Mouse (Mus musculus): Measurements from ENCODE around the gene Stam2.

The Stam2 gene

DNA sequence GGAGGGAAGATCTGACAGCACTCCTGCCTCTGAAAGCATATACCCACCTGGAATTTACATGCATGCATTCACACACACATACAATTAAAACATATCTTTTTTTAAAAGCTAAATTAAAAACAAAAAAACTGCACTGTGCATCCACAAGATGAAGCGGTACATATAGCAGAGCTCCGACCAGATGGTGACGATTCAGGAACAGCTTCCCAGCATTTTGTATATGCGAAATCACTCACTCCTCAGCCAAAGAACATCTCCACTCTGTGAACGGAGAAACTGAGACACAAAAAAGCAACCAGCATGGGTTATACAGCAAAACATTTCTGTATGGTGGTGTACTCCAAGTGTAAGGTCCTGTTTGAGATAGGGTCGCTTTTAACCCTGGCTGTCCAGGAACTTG is 11.2 kb downstream of the Stam2 start:
- no peak for DNase-seq (ENCODE audit: low read depth in 2 of 2, low spot score in 2 of 2)

DNA sequence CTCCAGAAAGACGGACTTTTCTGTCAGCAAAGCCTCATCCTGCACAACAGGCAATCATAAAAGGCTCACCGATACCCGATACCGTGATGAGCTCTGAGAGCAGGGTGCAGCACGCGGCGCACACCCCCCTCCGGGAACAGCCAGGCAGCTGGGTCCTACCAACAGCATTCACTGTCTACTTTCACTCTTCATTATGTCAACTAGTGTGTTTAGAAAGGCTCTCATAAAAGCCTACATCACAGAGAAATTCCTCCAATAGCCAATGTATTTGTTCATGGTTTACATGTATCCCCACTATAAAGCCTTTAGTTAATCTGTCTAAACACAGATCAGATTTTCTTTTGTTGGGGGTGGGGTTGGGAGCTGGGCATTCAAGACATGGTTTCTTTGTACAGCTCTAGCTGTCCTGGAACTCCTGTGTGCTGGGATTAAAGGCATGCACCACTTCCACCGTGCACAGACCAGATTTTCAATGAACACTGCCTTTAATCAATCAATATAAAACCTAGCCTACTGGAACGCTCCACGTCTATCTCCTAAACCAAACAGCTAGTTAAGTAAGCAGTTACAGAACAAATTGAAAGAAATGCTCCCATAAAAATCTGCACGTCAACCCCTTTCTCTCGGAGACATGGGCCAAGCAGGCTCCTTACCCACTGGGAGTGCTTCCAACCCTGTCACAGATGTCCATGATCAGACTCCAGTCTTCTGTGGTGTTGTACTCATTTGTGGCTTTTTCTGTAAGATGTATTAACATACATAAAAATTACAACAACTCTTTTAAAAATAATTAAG is 21.7 kb downstream of the Stam2 start:
- DNase-seq (ENCODE audit: low read depth in 2 of 2, low spot score in 2 of 2) = no peak

DNA sequence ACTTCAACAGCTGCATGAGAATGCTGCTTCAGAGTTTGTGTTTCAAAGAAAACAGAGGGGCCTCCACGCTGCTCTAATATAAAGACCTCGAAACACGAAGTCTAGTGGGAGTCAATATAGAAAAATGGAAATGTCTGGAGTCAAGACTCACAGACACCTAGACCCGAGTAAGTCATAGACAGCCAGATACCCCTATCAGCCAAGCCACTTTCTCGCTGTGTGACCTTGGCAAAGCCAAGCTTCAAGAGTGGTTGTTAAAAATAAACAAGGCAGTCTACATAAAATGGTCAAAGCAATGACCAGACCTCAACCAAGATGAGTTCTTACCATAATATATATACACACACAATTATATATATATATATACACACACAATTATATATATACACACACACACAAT is 25.0 kb downstream of the Stam2 start:
- no peak for DNase-seq (ENCODE audit: low read depth in 2 of 2, low spot score in 2 of 2)

DNA sequence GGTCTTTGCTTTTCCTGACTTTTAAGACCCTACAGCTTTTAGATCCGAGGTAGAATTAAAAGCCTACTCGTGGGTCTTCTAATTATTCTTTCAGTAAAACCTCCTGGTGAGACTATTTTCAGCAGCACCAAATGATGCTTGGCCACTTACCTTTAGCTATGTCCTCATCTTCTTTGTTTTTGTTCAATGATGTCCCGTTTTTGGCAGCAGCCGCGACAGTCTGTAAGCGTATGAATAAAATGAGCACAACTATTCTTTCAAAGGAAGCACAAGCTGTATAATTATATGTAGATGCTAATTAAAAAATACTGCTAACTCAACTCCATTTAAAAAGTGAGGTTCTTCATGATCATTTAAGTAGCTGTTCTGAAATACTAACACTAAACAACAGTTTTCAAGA is 26.5 kb downstream of the Stam2 start:
- no peak for DNase-seq (ENCODE audit: low read depth in 2 of 2, low spot score in 2 of 2)

DNA sequence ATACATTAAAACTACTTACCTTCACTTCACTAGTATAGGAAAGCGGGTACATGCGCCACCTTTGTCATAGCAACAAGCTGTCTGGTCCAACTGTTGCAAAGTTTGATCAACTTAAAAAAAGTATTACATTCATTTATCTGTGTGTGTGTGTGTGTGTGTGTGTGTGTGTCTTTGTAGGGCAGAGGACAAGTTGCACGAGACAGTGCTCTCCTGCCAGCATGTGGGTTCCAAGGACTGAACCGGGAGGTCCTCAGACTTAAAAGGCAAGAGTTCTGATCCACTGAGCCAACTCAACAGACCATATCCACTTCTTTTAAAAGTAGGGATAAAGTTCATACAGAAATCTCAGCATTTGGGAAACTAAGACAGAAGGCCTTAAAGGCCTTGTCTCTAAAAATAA is 28.0 kb downstream of the Stam2 start:
- DNase-seq (ENCODE audit: low read depth in 2 of 2, low spot score in 2 of 2) = no peak

DNA sequence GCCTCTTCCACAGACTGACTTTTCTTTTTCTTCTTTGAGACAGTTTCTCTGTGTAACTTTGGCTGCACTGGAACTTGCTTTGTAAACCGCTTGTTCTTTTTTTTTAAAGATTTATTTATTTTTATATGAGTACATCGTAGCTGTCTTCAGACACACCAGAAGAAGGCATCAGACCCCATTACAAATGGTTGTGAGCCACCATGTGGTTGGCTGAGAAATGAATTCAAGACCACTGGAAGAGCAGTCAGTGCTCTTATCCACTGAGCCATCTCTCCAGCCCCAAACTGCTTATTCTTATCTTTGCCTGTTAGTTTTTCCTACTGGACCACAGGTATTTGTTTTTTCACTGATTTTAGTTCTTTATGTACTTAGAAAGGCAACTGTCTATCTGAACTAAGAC is 31.3 kb downstream of the Stam2 start:
- DNase-seq (ENCODE audit: low read depth in 2 of 2, low spot score in 2 of 2) = no peak

DNA sequence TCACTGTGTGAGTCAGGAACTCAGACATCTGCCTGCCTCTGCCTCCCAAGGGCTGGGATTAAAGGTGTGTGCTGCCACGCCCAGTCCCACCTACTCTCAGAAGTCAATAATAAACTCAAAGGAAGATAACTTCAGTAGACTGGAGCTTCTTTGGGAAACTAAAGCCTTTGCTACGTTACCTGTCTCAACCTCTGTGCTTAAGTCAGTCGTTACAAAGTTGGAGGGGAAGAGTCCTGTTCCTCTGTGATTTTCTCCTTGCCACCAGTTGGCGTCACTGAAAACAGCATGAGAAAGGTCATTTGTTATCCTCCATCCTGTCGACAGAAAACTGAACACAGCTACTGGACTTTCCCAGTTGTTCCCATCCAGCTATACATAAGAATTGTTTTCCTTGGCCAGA is 32.7 kb downstream of the Stam2 start:
- no peak for DNase-seq (ENCODE audit: low read depth in 2 of 2, low spot score in 2 of 2)

DNA sequence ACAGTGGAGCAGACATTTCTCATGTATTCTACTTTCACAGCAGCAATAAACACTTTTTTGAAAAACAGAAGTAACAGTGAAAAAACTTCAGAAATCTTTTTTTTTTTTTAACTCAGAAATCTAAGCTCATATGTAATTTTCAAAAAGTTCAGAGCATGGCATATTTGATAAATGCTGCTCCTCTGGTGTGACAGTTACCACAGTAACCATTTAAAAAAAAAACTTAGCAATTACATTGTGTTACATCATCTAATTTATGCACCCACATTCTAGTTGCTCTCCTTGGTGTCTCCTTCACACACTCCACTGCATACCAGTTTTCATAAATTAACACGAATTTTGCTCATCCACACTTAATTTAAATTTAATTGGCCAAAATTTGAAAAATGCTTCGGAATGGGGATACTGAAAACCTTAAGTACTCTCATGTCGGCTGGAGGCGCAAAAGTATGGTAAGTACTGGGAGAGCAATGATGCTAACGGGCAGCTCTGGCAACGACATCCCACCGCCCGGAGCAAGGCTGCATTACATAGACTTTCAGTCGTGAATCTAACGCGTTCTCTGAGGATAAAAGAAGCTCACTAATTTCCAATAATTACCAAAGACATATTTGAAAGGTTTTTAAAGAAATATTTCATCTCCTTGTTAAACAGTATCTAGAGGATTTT is 40.6 kb downstream of the Stam2 start:
- DNase-seq (ENCODE audit: low read depth in 2 of 2, low spot score in 2 of 2) = no peak

DNA sequence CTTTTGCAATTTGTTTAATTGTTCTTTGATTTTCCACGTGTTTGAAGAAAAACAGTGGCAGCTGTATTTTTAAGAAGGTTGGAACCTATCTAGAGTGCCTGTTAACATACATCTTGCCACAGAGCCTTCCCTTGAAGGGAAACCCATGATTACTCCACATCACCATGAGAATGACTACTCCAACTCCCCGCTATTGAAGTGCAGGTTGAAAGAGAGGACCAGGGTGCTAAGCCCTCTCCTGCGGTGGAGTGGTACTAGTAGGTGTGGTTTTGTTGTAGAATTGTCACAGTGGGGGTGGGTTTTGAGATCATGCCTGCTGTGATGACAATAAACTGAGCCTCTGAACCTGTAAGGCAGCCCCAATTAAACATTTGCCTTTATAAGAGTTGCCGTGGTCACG is 41.7 kb downstream of the Stam2 start:
- no peak for DNase-seq (ENCODE audit: low read depth in 2 of 2, low spot score in 2 of 2)

DNA sequence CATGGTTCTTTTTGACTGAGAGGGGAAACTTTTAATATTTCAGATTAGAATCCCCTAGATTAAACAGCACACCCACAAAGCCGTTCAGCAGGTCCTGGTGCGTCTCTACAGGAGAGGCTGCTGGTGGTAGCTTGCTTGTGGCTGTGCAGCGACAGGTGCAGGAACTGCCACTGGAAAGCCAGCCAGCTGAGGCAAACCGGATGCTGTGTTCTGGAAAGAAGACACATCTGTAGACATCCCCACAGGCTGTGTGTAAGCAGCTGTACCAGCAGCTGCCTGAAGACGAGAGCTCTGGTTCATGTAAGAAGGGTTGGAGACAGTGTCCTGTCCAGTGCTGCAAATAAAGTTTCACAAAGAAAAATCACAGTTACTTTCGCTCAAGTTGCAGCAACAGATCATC is 47.5 kb downstream of the Stam2 start:
- no peak for DNase-seq (ENCODE audit: low read depth in 2 of 2, low spot score in 2 of 2)

DNA sequence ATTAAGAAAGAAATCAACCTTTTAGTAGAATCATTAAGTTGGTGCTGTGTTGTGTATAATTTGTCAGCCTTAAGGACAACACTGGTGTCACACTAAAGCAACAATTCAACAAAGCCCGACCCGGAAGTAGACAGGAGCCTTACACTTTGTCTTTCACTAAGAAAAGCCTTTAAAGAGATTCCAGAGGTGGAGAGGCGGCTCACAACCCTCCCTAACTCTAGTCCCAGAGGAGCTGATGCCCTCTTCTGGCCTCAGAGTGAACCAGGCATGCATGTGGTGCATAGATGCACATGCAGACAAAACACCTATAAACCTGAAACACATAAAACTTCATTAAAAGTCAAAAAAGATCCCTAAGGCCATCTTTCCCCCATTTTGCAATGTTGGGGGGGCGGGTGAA is 50.3 kb downstream of the Stam2 start:
- no peak for DNase-seq (ENCODE audit: low read depth in 2 of 2, low spot score in 2 of 2)

DNA sequence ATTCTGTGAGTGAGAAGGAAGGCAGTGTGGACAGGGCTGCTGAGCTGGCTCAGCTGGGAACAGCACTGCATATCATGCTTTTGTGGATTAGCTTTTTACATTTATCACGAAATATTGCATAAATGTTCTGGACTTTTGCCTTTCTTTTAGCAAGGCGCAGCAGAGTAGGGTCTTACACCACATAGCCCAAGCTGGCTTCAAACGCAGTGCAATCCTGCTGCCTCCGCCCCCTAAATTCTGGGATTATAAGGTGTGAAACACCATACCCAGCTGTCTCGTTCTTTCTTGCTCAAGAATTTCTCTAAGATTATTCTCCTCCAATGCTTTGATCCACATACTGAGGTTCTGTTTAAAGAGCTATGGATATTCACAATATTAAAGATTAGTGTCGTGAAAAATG is 55.5 kb downstream of the Stam2 start:
- DNase-seq (ENCODE audit: low read depth in 2 of 2, low spot score in 2 of 2) = no peak

DNA sequence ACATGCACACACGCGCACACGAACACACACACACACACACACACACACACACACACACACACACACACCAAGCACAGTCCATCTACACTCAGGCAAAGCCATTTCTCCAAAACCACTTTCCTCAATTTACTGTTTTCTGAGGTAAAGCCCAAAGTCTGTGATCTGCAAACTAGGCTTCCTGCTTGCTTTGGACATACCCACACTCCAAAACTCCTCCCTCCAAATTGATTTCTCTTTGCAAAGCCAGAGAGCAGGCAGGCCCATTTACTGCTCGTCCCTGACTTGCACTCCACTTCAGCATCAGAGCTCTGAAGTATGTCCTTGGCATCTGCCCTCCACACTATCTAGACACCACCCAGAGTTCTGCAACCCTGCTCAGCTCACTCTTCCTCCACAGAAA is 64.5 kb downstream of the Stam2 start:
- DNase-seq (ENCODE audit: low read depth in 2 of 2, low spot score in 2 of 2) = no peak

DNA sequence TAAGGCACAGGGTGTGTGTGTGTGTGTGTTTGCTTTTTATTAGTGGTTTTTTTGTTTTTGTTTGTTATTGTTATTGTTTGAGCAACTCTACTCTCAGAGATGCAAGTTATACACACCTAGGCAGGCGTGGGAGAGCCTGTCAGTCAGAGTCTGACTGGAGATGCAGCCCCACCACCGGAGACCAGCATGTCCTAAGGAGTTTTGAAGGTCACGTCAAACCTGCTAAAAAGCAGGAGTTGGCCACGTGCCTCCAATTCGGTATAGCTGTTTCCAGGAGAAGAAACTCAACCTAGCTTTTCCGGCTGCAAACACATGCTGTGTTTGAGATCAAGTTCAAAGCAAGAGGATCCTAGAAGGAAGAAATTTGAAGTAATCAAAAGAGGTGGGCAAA is 65.2 kb downstream of the Stam2 start:
- no peak for DNase-seq (ENCODE audit: low read depth in 2 of 2, low spot score in 2 of 2)

DNA sequence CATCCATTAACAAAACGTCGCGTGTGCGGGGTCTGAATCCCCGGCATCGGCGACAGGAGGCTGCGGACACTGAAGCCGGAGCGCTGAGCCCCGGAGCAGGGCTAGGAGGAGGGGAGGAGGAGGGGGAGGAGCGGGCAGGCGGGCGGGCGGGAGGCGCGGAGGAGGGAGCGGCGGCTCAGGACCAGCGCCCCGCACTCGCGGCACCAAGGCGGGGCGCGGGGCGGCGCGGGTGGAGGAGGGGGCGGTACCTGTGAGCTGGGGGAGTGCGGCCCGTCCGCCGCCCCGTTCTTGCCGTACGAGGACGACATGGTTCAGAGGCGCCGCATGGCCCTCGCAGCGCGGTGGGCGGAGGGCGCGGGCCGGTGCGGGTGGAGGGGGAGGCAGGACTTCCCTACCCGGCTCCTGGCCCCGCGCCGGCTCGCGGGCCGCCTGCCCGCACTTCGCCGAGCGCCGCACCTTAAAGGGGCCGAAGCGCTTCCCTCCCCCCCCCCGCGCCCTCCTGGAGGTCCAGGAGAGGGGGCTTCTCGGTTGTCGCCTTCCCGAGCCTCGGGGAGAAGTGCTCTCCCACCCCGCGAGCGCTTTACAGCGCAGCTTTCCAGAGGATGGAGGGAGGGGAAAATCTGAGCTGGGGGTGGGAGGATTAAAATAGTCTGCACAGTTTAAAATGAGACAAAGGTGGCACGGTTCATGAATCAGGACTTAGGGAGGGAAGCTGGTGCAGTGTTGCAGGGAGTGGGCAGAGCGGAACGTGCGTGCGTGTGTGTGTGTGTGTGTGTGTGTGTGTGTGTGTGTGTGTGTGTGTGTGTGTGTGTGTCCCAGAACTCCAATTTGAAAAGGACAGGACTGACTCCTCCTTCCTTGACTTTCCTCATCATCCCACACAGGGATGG is 65.8 kb downstream of the Stam2 start, which contains the start of gene Cacnb4:
Gene Cacnb4, minus strand, starts transcription at position 809 of the 890 bp plus-strand sequence.
- DNase-seq (ENCODE audit: low read depth in 2 of 2, low spot score in 2 of 2) = no peak

DNA sequence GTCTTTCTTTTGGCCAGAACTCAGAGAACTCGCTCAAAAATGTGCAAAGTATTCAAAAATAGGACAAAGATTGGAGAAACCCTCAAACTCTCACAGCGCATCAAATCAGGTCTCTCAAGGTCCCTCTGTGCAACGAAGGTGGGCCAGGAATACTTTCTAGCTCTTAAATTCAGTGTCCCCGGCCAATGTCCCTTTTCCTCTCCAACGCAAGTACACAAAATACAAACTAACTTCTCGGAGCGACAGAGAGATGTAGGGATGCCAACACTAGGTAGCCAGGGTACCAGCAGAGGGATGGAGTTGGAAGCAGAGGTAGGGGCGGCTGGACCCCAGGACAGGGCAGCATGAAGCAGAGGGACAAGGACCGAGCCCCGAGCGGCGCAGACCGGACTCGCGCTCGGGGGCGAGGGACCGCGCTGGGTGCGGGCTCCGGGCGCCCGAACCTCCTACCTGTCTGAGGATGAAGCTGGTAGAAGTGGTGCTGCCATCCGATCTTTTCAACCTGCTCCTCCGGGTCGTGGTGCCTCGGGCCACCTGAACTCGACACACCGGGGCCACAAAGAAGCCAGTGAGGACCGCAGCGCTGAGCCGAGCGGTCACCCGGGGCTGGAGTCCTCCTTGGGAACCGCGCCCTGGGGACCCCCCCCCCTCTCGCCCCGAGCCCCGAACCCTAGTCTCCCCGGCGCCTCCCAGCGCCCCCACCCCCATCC is 66.6 kb downstream of the Stam2 start:
- no peak for DNase-seq (ENCODE audit: low read depth in 2 of 2, low spot score in 2 of 2)

DNA sequence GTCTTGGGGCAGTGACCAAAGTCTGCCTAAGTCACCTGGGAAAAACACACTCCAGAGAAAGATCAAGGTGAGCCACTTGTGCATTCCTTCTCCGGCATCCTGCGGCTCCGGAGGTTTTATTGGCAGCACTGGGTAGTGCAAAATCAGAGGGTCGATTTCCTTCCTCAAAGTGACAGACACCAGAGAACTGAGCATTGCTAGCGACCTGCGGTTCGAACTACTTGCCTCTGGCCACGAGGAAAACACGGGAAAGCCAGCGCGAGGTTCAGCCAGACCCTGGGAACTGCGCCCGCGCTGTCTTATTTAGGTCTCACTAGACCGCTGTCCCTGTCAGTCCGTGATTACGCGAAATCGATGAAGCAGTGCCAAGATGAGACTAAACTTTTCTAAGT is 67.2 kb downstream of the Stam2 start:
- DNase-seq (ENCODE audit: low read depth in 2 of 2, low spot score in 2 of 2) = no peak

DNA sequence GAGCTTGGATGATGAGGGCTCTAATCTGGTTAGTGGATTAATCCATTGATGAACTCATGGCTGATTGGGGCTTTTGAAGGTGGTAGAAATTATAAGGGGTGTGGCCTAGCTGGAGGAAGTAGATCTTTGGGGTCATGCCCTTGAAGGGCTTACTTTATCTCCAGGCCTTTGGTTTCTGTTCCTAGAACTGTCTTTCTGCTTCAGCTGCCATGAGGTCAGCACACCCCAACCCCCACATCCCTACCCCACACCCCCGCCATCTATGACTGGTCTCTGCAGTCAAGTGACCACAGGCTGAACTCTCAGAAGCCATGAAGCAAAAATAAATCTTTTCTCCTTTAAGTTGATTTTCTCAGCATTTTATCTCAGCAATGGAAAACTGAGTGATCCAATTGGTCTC is 68.9 kb downstream of the Stam2 start:
- DNase-seq (ENCODE audit: low read depth in 2 of 2, low spot score in 2 of 2) = no peak

DNA sequence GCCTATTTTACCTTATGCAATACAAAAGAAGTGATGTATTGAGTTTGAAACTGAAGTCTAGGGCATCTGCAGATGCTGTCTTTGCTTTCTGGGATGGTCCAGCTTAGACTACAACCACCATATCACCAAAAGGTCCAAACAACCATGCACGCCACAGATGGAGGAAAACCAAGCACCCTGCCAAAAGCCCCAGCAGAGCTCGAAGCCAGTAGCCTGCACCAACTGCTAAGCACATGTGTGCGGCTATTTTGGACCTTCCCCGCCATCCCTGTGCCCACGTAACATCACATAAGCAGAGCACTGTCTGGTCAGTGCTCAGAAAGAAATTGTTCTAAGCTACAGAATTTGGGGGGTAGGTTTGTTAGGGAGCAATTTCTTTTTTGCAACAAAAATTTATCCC is 71.3 kb downstream of the Stam2 start:
- DNase-seq (ENCODE audit: low read depth in 2 of 2, low spot score in 2 of 2) = no peak

DNA sequence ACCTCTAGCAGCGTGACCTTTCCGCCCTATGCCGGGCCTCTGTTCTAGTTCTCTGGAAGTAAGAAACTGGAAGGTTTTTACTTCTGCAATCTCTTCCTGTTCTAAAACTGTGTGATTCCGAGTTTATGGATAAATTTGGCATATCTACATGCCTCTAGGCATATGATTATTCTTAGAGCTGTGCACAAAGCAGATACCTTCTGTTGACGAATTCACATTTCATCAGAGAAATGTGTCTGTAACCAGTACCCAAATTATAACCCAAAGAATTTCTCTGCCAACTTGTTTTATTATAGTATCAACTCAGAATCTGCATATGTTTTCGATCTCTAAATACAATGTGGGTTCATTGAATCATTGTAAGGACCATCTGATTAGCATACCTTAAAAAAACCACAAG is 73.6 kb downstream of the Stam2 start:
- DNase-seq (ENCODE audit: low read depth in 2 of 2, low spot score in 2 of 2) = no peak

DNA sequence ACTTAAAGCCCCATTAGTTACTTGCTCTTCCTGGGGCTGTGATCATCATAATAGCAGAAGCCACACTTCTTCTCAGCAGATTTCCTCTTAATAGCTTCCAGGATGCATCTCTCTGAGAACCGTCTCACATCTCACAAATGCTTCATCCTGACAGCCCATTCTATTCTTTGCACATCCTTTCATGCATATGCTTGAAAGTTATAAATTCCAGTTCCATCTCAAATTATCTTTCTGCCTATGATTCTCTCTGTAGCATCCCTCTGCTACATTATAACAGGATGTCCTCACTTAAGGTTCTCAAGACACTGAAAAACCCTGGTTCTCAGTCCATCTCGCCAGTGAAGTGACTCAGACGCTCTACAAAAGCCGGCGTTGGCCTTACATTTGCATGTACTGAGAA is 85.4 kb downstream of the Stam2 start:
- no peak for DNase-seq (ENCODE audit: low read depth in 2 of 2, low spot score in 2 of 2)

Data from CD8-positive naive resting alpha-beta T cell, adult 2 months (primary cell).